Mouse (Mus musculus): Measurements from ENCODE around the gene Usp29.

- no peak for TF ChIP-seq USF1 (IDR thresholded peaks at IDR 0.05; ENCODE audit: low read depth)
- TF ChIP-seq CTCF (IDR thresholded peaks at IDR 0.05; ENCODE audit: control insufficient read depth, insufficient read depth, insufficient read length) = no peak
- no peak for TF ChIP-seq FOSL1 (IDR thresholded peaks at IDR 0.05; ENCODE audit: insufficient read depth, low read length, poor library complexity, severe bottlenecking)
Measured at GRCm38 (mm10) chr7:6900672-6901071, 170.3 kb downstream of the Usp29 start.
